Mouse (Mus musculus): Measurements from ENCODE around the gene Ctr9.

DNA sequence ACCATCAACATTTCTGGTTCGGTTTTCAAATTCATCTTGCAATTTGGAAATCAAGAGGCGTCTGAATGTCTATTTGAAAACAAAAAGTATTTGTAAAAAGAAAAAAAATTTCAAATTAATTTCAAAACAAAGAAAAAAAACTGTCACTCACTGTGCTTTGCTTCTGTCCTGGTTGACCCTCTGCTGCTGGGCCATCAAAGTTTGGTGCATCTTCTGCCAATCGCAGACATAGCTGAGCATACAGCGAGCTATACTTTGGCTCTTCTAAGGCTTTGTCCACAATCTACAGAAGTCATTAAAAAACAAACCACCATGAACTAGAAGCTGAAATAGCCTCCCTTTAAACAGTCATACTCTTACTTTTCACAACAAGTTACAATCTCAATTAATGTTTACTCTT, 49.5 kb downstream of the Ctr9 start:
- TF ChIP-seq CTCF (IDR thresholded peaks at IDR 0.05) = no peak
- TF ChIP-seq EP300 (IDR thresholded peaks at IDR 0.05) = no peak

Measured in lung, postnatal 0 days (tissue).